Mouse (Mus musculus): ENCODE results near the gene Ncoa6. TPM values are rescaled to one million over a fixed set of nuclear protein-coding genes. Genes with fewer than 3 reads are reported as not detected.
A peak's percentile ranks its signal among the peaks of the same experiment; 100 is the strongest.

Ncoa6 gene
- 40.0 TPM for polyA plus RNA-seq (2021)

DNA sequence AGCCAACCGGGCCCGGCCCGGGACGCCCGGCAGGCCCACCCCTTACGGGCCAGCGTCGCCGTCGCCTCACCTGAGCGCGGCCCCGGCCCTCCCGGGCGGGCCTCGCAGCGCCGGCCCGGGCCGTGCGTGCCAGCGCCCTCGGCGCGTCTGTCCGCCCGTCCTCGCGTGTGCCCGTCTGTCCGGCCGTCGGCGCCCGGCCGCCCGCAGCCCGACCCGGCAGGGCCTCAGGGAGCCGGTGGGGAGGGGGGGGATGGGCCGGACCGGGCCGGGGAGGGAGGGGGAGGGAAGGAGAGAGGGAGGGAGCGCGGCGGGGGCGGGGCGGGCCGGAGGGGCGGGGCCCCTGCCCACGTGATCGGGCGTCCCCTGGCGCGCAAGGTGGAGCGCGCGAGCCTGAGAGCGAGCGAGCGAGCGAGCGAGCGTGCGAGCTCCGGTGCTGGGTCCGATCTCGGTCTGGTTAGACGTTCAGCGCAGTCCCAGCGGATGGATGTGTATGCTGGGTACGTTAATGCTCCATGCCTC is at the start of gene Ncoa6:
Gene Ncoa6 (minus strand): TSS at position 325 of the 519 bp plus-strand sequence.
- POLR2A ChIA-PET: no interaction called here
- TF ChIP-seq CTCF (IDR thresholded peaks at IDR 0.05): no peak
- in situ Hi-C loops (cut with MboI; ENCODE audit: low pct_unique_long_range_greater_than_20kb): no loop called here
- CTCF ChIA-PET: no interaction called here
- ATAC-seq (peak; percentile 54), DNase-seq (ENCODE audit: low read depth, low spot score) (peak; percentile 6)
- H3K27me3 ChIP-seq: no peaks in the 10 kb centered on the region

- no peak for ATAC-seq
- in situ Hi-C loops (cut with MboI; ENCODE audit: low pct_unique_long_range_greater_than_20kb): loop anchor here (5.0 to 10.0 kb wide), 3 partner anchors 69 to 246 kb away; no protein-coding TSS in a partner anchor
- no peak for TF ChIP-seq CTCF (IDR thresholded peaks at IDR 0.05)
- ChIA-PET CTCF (interaction anchor here (1.0 to 3.4 kb wide), 7 partner anchors 17 to 109 kb away, joined by 3 to 40 read pairs (median 5); no protein-coding TSS in a partner anchor), POLR2A (no interaction called here)
- no peak for DNase-seq (ENCODE audit: low read depth, low spot score)
- no peaks in the 10 kb centered on the region for H3K27me3 ChIP-seq
These were observed 45.0 kb upstream of the Ncoa6 start for GRCm38 (mm10) chr2:155518531-155519270.

DNA sequence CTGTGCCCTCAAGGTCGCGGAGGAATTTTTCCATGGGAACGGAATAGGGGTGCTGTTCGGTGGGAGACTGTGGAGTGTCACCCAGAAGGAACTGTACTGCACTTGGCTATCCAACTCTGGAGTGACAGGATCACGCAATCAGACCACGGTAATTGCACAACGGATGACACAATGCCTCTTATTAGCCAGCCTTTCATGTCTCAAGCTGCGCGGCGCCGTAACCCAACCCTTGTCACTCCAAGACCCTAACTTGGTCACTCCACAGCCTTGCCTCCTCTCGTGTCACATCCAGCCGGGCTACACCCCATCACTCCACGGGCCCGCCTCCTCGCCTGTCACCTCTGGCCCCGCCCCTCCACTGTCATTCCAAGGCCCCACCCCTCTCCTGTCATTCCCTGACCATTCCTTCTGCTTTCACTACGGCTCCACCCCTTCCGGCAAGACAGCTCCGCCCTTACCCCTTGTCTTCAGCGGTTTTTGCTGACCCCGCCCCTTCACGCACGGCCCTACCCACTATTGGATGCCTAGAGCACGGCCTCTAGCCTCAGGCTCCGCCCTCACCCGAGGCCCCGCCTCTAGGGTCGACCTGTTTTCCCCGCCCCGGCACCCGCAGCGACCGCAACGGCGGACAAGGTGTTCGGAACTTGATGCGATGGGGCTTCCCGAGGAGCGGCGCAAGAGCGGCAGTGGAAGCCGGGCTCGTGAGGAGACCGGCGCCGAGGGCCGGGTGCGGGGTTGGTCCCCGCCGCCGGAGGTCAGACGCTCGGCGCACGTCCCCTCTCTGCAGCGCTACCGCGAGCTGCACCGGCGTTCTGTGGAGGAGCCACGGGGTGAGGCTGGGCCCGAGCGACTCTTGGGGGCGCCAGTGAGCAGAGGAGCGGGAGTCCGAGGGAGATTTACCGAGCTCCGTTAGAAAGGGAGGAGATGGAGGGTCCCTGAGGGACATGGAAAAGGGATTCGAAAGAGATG is 44.0 kb upstream of the Ncoa6 start, which contains the start of the genes Acss2 and Ggt7:
Gene Acss2 (plus strand): TSS at position 494 of the 969 bp plus-strand sequence.
Gene Ggt7 (minus strand): TSS at position 783 of the 969 bp plus-strand sequence.
- in situ Hi-C loops (cut with MboI; ENCODE audit: low pct_unique_long_range_greater_than_20kb): loop anchor here (5.0 to 10.0 kb wide), 3 partner anchors 70 to 247 kb away; no protein-coding TSS in a partner anchor
- ChIA-PET CTCF (interaction anchor here (0.9 to 3.4 kb wide), 8 partner anchors 10 to 110 kb away, joined by 3 to 40 read pairs (median 4); no protein-coding TSS in a partner anchor), POLR2A (no interaction called here)
- H3K27me3 ChIP-seq: no peaks in the 10 kb centered on the region
- peak; percentile 100 for TF ChIP-seq CTCF (IDR thresholded peaks at IDR 0.05)
- ATAC-seq: peak; percentile 94
- DNase-seq (ENCODE audit: low read depth, low spot score): peak; percentile 90

DNA sequence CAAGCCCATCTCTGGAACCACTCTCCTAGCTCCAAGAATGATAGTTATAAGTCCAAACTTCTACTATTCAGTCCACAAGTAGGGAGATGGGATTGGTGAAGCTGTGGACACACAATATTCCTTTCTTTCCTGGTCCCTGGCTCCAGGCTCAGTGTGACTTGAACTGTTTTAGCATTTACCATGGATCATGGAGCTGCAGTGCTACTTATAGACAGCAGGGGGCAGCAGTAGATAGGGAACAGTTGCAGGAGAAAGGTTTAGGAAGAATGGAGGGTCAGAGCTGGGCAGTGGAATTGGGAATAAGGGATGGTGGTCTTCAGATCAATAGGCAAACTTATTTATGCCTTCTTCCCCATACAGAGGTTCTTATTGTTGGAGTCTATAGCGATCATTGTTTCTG is 42.2 kb upstream of the Ncoa6 start:
- no peaks in the 10 kb centered on the region for H3K27me3 ChIP-seq
- in situ Hi-C loops (cut with MboI; ENCODE audit: low pct_unique_long_range_greater_than_20kb): loop anchor here (5.0 to 10.0 kb wide), 3 partner anchors 71 to 249 kb away; no protein-coding TSS in a partner anchor
- ChIA-PET CTCF (interaction anchor here (0.6 to 3.4 kb wide), 16 partner anchors 8 to 147 kb away, joined by 3 to 40 read pairs (median 4); partner anchors contain the start of genes Gss and Myh7b), POLR2A (interaction anchor here (1.0 kb wide), 1 partner anchor 69 kb away, joined by 7 read pairs; no protein-coding TSS in a partner anchor)
- TF ChIP-seq CTCF (IDR thresholded peaks at IDR 0.05): peak; percentile 91
- no peak for ATAC-seq
- DNase-seq (ENCODE audit: low read depth, low spot score): no peak

GRCm38 (mm10) chr2:155514666-155515065 is 41.0 kb upstream of the Ncoa6 start:
- ChIA-PET CTCF (interaction anchor here (1.0 to 3.0 kb wide), 6 partner anchors 25 to 111 kb away, joined by 3 to 34 read pairs (median 6); no protein-coding TSS in a partner anchor), POLR2A (no interaction called here)
- DNase-seq (ENCODE audit: low read depth, low spot score) (peak; percentile 25), ATAC-seq (peak; percentile 38)
- TF ChIP-seq CTCF (IDR thresholded peaks at IDR 0.05): peak; percentile 96
- no peaks in the 10 kb centered on the region for H3K27me3 ChIP-seq
- in situ Hi-C loops (cut with MboI; ENCODE audit: low pct_unique_long_range_greater_than_20kb): loop anchor here (5.0 to 10.0 kb wide), 3 partner anchors 73 to 250 kb away; no protein-coding TSS in a partner anchor

DNA sequence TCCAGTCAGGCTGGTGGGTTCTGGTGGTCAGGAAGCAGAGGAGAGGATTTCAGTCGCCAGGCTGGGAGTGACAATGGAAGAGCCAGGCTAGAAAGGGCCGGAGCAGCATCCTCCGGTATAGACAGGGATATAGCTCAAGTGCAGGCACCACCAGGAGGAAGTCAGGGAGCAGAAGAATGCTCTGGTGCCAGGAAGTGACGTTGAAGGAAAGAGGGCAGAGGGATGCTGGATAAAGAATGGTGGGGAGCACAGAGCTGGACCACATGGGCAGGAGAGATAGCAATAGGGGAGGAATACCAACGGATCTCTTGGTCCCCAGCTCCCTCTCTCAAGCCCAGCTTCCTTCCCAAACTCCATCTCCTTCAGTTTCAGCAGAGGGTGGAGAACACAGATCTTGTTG is 39.8 kb upstream of the Ncoa6 start:
- no peak for TF ChIP-seq CTCF (IDR thresholded peaks at IDR 0.05)
- CTCF ChIA-PET: interaction anchor here (0.6 to 3.0 kb wide), 7 partner anchors 32 to 1646 kb away, joined by 3 to 34 read pairs (median 8); no protein-coding TSS in a partner anchor
- in situ Hi-C loops (cut with MboI; ENCODE audit: low pct_unique_long_range_greater_than_20kb): loop anchor here (10.0 kb wide), 1 partner anchor 251 kb away; no protein-coding TSS in a partner anchor
- H3K27me3 ChIP-seq: no peaks in the 10 kb centered on the region
- POLR2A ChIA-PET: interaction anchor here (1.3 kb wide), 1 partner anchor 79 kb away, joined by 3 read pairs; the partner anchor contains the start of gene Gss
- no peak for DNase-seq (ENCODE audit: low read depth, low spot score)
- ATAC-seq: no peak

DNA sequence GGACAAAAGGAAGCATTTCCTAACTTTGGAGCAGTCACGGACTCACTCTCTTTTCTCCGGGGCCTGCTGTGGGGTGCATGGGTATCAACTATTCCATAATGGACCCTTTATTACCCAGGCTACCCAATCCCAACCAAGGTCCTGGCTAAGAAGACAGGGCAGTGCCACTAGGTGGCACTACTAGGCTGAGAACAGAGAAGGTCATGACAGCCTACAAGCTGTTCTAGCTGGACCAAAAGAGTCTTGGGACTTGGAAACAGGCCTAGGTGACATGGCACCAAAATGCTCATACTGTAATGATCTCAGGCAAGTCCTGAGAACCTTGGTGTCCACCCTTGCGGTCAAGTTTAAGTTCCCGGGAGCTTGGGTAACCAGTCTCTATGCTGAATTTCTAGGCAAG is 38.8 kb upstream of the Ncoa6 start:
- in situ Hi-C loops (cut with MboI; ENCODE audit: low pct_unique_long_range_greater_than_20kb): loop anchor here (10.0 kb wide), 1 partner anchor 252 kb away; no protein-coding TSS in a partner anchor
- CTCF ChIA-PET: interaction anchor here (1.0 to 3.0 kb wide), 5 partner anchors 72 to 113 kb away, joined by 3 to 34 read pairs (median 8); no protein-coding TSS in a partner anchor
- no peaks in the 10 kb centered on the region for H3K27me3 ChIP-seq
- TF ChIP-seq CTCF (IDR thresholded peaks at IDR 0.05): peak; percentile 80
- POLR2A ChIA-PET: no interaction called here
- no peak for DNase-seq (ENCODE audit: low read depth, low spot score)
- peak; percentile 45 for ATAC-seq

GRCm38 (mm10) chr2:155507721-155508470 is 34.2 kb upstream of the Ncoa6 start:
- ATAC-seq: no peak
- in situ Hi-C loops (cut with MboI; ENCODE audit: low pct_unique_long_range_greater_than_20kb): no loop called here
- DNase-seq (ENCODE audit: low read depth, low spot score): no peak
- no peaks in the 10 kb centered on the region for H3K27me3 ChIP-seq
- ChIA-PET CTCF (no interaction called here), POLR2A (no interaction called here)
- no peak for TF ChIP-seq CTCF (IDR thresholded peaks at IDR 0.05)

- H3K27me3 ChIP-seq: no peaks in the 10 kb centered on the region
- ChIA-PET CTCF (no interaction called here), POLR2A (no interaction called here)
- in situ Hi-C loops (cut with MboI; ENCODE audit: low pct_unique_long_range_greater_than_20kb): no loop called here
- ATAC-seq (no peak), DNase-seq (ENCODE audit: low read depth, low spot score) (no peak)
- no peak for TF ChIP-seq CTCF (IDR thresholded peaks at IDR 0.05)
These were observed 32.1 kb upstream of the Ncoa6 start for GRCm38 (mm10) chr2:155505811-155506210.

All from Patski (cell line).